Mouse (Mus musculus) right cerebral cortex, postnatal 4 days (tissue): Measurements from ENCODE around the gene Ica1l.
"Not testable (repeated sequence)": the region's sequence is repeated elsewhere in the genome, so short reads cannot be mapped to it uniquely, and the experiment has no call there.

Experiments
- DNase-seq: peaks from one replicate; pipeline ENCODE4 v3.0.0-alpha.2; 2022

Gene Ica1l

DNA sequence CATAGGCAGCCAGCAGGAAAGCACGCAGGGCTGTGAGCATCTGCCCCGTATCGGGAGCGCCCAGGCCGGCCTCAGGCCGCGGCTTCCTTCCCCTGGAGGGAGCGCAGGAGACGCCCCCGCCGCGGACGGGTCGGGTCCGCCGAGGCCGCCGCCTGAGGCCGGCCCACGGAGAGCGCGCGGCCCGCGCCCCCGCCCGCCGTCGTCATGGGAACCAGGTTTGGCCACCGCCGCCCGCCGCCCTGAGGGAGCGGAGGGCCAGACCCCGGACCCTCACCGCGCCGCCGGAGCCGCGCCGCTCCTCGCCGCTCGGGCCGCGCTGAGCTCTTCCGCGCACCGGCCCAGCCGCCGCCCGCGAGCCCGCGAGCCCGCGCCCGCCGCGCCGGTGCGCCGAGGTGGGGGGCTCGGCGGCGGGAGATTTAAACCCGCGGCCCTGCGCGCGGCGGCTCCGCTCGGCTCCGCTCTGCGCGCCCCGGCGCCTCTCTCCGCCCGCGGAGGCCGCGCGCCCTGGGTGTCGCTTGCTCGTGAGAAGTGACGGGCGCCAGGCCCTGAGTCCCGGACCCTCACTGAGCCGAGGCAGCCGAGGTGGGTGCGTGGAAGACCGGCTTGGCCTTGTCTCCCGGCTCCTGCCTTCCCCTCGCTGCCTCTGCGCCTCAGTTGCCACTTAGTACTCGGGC is at the start of gene Ica1l:
TSS of gene Ica1l (minus strand) at position 389 of the 674 bp plus-strand sequence.
- DNase-seq = peak; percentile 65

GRCm38 (mm10) chr1:60076411-60076810 is 33.4 kb upstream of the Ica1l start:
- no peak for DNase-seq

DNA sequence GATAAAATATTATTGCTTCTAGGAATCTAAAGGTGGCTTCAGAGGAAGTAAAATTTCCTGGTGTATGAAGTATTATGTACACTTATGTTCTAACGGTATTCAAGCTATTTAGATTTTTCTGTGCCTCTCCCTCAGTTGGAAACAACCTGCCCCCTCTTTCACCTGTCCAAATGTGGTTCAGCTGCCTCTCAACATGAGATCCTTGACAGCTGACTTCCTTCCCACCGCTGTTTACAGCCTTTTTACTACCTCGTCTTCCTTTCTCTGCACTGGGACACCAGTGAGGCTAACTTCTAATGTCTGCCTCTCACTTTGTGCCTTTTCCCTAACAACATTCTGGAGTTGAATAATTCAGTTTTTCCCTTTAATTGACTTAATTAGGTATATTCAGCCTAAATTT is 32.6 kb upstream of the Ica1l start:
- DNase-seq = no peak

GRCm38 (mm10) chr1:60074935-60075334 is 32.0 kb upstream of the Ica1l start:
- DNase-seq = no peak

GRCm38 (mm10) chr1:60070725-60071124 is 27.7 kb upstream of the Ica1l start:
- not testable (repeated sequence) for DNase-seq

- no peak for DNase-seq
Observed at GRCm38 (mm10) chr1:60056310-60056709, 13.3 kb upstream of the Ica1l start.

DNA sequence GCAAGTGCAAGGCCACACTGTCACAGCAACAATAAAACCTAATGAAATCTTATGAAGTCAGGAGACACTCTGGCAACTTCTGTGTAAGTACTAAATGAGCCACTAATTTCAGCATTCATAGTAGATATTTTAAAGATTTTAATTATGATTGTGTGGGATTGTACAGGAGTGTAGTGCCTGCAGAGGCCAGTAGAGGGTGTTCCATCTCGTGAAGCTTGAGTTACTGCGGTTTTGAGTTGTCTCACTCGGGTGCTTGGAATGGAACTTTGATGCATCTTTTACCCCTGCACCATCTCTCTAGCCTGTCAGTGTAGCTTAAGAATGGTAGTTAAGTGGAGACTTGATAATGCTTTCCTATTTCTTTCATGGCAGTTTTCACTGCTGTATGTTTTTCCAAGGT is 11.7 kb upstream of the Ica1l start:
- no peak for DNase-seq

- DNase-seq = not testable (repeated sequence)
Observed at GRCm38 (mm10) chr1:60047481-60047880, 4.5 kb upstream of the Ica1l start.

GRCm38 (mm10) chr1:60044595-60044994 is 1.6 kb upstream of the Ica1l start:
- DNase-seq = no peak

DNA sequence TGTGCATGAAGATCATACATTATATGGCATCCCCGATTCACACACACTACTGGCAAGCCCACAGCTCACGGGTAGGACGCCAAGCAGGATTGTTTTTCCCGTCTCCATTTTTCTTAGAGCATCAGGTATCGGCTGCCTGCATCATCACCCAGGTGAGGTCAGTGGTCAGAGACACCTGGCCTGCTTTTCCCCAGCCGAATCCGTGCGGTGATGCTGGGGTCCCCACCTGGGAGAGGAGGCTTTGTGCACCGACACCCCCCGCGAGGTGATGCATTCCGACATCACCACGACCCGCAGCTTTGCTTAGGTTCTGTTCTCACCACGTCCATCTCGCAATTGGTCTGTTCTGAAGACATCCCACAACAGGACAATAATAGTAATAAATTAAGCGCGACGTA is 587 bp downstream of the Ica1l start:
- DNase-seq = peak; percentile 33

- no peak for DNase-seq
Observed at GRCm38 (mm10) chr1:60035044-60035443, 7.9 kb downstream of the Ica1l start.

DNA sequence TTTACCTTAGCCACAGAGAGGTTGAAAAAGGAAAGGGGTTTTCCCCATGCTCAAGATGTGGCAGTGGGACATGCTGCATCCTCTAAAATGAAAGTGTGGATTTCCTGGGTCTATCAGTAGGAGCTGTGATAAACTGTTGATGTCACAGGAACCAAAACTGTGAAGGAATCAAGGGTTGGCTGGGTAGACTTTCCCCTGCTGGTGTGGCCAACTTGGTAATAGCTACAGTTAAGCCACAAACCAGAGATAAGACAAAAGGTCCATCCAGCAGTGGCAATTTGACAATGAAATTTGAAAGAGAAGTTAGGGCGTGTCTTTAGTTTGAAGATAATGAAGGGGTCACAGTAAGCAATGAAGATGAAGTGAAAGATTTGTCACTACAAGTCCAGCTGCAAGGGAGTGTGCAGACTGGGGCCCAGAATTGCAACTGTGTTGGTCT is 25.9 kb downstream of the Ica1l start:
- DNase-seq = no peak

GRCm38 (mm10) chr1:60016136-60016611 is 26.8 kb downstream of the Ica1l start:
- DNase-seq = no peak

GRCm38 (mm10) chr1:60015511-60015910 is 27.5 kb downstream of the Ica1l start:
- no peak for DNase-seq

GRCm38 (mm10) chr1:60013779-60014178 is 29.2 kb downstream of the Ica1l start:
- DNase-seq = no peak

DNA sequence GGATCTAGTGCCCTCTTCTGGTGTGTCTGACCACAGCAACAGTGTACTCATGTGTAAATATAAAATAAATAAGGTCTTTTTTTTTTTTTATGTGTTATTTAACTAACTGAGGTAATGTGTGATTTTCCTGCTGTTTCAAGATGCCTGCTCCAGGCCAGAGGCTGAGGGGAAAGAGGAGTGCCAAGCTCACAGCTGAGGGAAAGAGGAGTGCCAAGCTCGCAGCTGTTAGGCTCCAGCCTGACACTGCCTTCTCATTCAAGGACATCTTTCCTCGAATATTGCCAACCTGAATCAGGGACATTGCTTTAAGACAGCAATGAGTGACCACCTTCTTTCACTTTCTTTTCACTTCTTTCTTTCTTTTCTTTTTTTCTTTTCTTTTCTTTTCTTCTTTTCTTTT is 34.2 kb downstream of the Ica1l start:
- DNase-seq = no peak

GRCm38 (mm10) chr1:60007337-60007736 is 35.6 kb downstream of the Ica1l start:
- no peak for DNase-seq

GRCm38 (mm10) chr1:60000319-60000718 is 42.7 kb downstream of the Ica1l start:
- no peak for DNase-seq

GRCm38 (mm10) chr1:59997352-59997751 is 45.6 kb downstream of the Ica1l start:
- DNase-seq = no peak

DNA sequence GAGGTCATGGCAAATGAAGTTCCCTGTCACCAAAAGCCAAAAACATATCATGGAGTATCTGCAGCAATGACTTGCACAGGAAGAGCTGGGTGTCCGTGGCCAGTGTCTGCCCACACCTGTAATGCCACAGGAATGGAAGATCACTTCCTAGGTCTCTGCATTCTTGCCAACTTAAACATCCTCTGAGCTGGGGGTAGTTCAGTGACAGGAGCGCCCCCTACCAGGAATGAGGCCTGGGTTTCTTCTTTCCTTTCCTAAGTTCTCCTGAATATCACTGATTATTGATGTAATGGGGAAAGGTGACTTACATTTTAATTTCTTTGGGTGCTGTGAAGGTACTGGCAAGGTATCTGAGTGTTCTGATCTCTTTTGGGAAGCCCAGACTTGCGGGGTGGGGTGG is 47.3 kb downstream of the Ica1l start:
- no peak for DNase-seq

DNA sequence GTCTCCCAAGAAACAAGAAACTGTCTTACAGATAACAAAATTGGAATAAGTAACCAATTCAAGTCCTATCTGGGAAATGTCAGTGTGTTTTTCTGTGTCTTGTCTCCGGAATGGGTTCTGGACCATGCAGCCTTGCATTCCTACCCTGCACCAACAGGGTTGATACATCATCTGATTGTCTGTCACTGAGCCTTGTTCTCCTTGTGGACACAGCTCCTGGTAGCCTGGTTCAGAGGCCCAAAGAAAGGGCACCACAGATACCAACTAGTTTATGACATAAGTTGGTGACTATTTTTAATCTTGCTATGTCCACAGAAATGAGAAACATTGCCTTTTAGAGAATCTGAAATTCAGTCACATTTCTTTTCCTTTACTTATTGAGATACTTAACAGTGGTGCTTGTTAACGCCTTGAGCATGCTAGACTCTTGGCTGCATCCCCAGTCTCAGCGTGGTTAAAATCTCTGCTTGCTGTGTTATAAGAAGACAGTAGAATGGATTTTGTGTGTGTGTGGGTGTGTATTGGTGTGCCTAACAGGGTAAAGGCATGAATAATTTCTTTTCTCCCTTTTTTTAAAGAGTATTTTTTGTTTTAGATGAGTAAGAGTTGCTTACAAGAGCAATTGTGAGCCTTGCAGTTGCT is 55.5 kb downstream of the Ica1l start:
- DNase-seq = peak; percentile 50

DNA sequence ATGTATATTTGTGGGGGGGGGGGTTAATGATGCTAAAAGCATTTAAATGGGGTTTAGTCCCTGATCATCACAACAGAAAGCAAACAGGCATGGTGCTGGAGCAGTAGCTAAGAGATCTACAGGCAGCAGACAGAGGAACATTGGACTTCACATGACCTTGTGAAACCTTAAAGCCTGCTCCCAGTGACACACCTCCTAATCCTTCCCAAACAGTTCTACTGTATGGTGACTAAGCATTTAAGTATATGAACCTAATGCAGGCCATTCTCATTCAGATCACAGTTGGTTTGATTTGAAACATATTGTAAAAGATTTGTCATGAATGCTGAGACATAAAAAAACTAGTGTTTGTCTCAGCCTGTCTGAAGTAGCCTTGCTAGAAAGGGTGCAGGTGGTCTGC is 56.4 kb downstream of the Ica1l start:
- DNase-seq = no peak

DNA sequence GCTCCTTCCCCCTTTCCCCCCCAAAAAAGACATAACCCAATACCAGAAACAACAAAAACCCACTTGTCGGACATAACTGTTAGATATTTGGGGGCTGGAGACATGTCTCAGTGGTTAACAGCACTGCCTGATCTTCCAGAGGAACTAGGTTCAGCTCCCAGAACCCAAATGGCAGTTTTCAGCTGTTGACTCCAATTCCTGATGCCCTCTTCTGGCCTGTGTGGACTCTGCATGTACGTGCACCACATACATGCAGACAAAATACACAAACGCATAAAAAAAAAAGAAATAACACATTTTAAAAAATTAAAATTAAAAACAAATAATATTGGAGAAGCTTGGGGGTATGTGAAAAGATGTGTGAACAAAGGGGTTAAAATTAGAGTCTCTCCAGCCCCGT is 75.7 kb downstream of the Ica1l start:
- peak; percentile 11 for DNase-seq

DNA sequence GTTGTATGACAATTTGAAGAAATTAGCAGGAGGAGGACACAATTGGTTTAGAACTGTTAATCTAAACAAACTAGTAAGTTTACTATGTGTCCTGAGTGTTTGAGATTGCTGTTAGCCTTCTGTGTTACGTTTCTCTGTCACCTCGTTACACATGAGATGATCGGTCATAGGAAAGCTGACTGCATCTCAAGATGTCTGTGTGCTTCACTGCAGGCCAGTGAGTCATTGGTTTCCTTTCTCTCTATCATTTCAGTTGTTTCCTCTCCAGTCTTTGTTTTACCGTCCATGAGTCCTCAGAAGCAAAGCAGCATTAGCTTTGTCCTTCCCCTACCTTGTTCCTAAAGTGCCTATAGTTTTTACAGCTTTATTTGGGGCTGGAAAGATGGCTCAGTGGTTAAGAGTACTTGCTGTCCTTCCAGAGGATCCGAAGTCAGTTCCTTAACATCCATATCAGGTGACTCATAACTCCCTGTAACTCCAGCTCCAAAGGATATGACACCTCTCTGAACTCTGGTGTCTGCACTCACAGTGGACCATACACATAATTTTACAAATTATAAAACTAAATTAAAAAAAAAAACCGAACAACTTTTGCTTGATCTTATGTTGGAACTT is 76.7 kb downstream of the Ica1l start:
- no peak for DNase-seq
